Mouse (Mus musculus): Measurements from ENCODE around the gene Aurkb. TPM values are rescaled to one million over a fixed set of nuclear protein-coding genes. Genes with fewer than 3 reads are reported as not detected.

Gene Aurkb
- total RNA-seq, 2 experiments from 2014 or later = 0.73 to 0.99 TPM

GRCm38 (mm10) chr11:69035411-69035810 is 10.0 kb upstream of the Aurkb start:
- intact Hi-C loops (cut with DNase I) = no loop called here
- no peak for DNase-seq (ENCODE audit: low spot score in 2 of 2)

GRCm38 (mm10) chr11:69035849-69036248 is 9.6 kb upstream of the Aurkb start:
- DNase-seq (ENCODE audit: low spot score in 2 of 2) = peak; percentile 91 to 97
- intact Hi-C loops (cut with DNase I) = loop anchor here (1.0 to 2.0 kb wide), 2 partner anchors 20 to 133 kb away; no protein-coding TSS in a partner anchor

GRCm38 (mm10) chr11:69036486-69037230 is 8.8 kb upstream of the Aurkb start:
- DNase-seq (ENCODE audit: low spot score in 2 of 2) = peak; percentile 89 to 95
- intact Hi-C loops (cut with DNase I) = loop anchor here (1.0 to 2.0 kb wide), 3 partner anchors 20 to 134 kb away; no protein-coding TSS in a partner anchor

GRCm38 (mm10) chr11:69037231-69038061 is 8.0 kb upstream of the Aurkb start:
- DNase-seq (ENCODE audit: low spot score in 2 of 2) = peak; percentile 90 to 95
- intact Hi-C loops (cut with DNase I) = loop anchor here (1.0 to 2.0 kb wide), 2 partner anchors 87 to 135 kb away; no protein-coding TSS in a partner anchor

GRCm38 (mm10) chr11:69038173-69038572 is 7.3 kb upstream of the Aurkb start:
- DNase-seq (ENCODE audit: low spot score in 2 of 2) = no peak
- intact Hi-C loops (cut with DNase I) = no loop called here

GRCm38 (mm10) chr11:69046395-69046774 is 938 bp downstream of the Aurkb start:
- intact Hi-C loops (cut with DNase I) = no loop called here
- DNase-seq (ENCODE audit: low spot score in 2 of 2) = no peak

- no peak for DNase-seq (ENCODE audit: low spot score in 2 of 2)
Observed at GRCm38 (mm10) chr11:69047592-69047991, 2.1 kb downstream of the Aurkb start.

GRCm38 (mm10) chr11:69048151-69048550 is 2.7 kb downstream of the Aurkb start:
- intact Hi-C loops (cut with DNase I) = no loop called here

More at GRCm38 (mm10) chr11:69047592-69047991, 2.1 kb downstream of the Aurkb start:
- intact Hi-C loops (cut with DNase I) = no loop called here

GRCm38 (mm10) chr11:69050748-69051147 is 5.3 kb downstream of the Aurkb start:
- DNase-seq (ENCODE audit: low spot score in 2 of 2) = no peak
- intact Hi-C loops (cut with DNase I) = no loop called here

More at GRCm38 (mm10) chr11:69048151-69048550, 2.7 kb downstream of the Aurkb start:
- no peak for DNase-seq (ENCODE audit: low spot score in 2 of 2)

GRCm38 (mm10) chr11:69051771-69052170 is 6.3 kb downstream of the Aurkb start:
- intact Hi-C loops (cut with DNase I) = no loop called here
- DNase-seq (ENCODE audit: low spot score in 2 of 2) = no peak

GRCm38 (mm10) chr11:69052824-69053421 is 7.5 kb downstream of the Aurkb start:
- no peak for DNase-seq (ENCODE audit: low spot score in 2 of 2)
- intact Hi-C loops (cut with DNase I) = no loop called here

GRCm38 (mm10) chr11:69053848-69054247 is 8.4 kb downstream of the Aurkb start:
- DNase-seq (ENCODE audit: low spot score in 2 of 2) = no peak
- intact Hi-C loops (cut with DNase I) = no loop called here

- intact Hi-C loops (cut with DNase I) = no loop called here
- DNase-seq (ENCODE audit: low spot score in 2 of 2) = no peak
Observed at GRCm38 (mm10) chr11:69058265-69058664, 12.8 kb downstream of the Aurkb start.

- intact Hi-C loops (cut with DNase I) = no loop called here
- DNase-seq (ENCODE audit: low spot score in 2 of 2) = no peak
Observed at GRCm38 (mm10) chr11:69058729-69059356, 13.4 kb downstream of the Aurkb start.

- peak; percentile 96 to 99 for DNase-seq (ENCODE audit: low spot score in 2 of 2)
- intact Hi-C loops (cut with DNase I) = no loop called here
Observed at GRCm38 (mm10) chr11:69059357-69059974, 14.0 kb downstream of the Aurkb start, which contains the start of gene Borcs6. Gene Borcs6 (plus strand): TSS chr11:69059717.

GRCm38 (mm10) chr11:69059975-69060411 is 14.5 kb downstream of the Aurkb start:
- no peak for DNase-seq (ENCODE audit: low spot score in 2 of 2)
- intact Hi-C loops (cut with DNase I) = loop anchor here (5.0 kb wide), 1 partner anchor 177 kb away; the partner anchor contains the start of gene Gucy2e

GRCm38 (mm10) chr11:69060448-69061254 is 15.2 kb downstream of the Aurkb start:
- intact Hi-C loops (cut with DNase I) = loop anchor here (5.0 kb wide), 1 partner anchor 177 kb away; the partner anchor contains the start of gene Gucy2e
- peak in 1 of 2 experiments; percentile 21 for DNase-seq (ENCODE audit: low spot score in 2 of 2)

Data from left cerebral cortex, postnatal 25 days (tissue).